Mouse (Mus musculus) liver, postnatal 0 days (tissue): ENCODE measurements around the gene Camk2n1. TPM values are rescaled to one million over a fixed set of nuclear protein-coding genes. Genes with fewer than 3 reads are reported as not detected.

Experiments
- ATAC-seq: fragments of 200-750 bp; cut with Nextera tagmentation; 2 replicates; pipeline ENCODE4 v1.8.0; 2017; ENCODE audit warnings: mild to moderate bottlenecking, moderate library complexity
- DNase-seq: peaks from one replicate; pipeline ENCODE4 v3.0.0-alpha.2; 2016
- H3K27ac ChIP-seq: fragments of 300-500 bp; sonication (generic); 2 replicates; pipeline ENCODE4 v1.5.1; 2014; ENCODE audit warnings: antibody characterized with exemption, moderate library complexity, mild to moderate bottlenecking, low read depth
- H3K27me3 ChIP-seq: fragments of 300-500 bp; sonication (generic); 2 replicates; pipeline ENCODE4 v1.6.1; 2014; ENCODE audit warnings: low read length, control low read depth, mixed read lengths; ENCODE audit not compliant: insufficient read depth
- H3K36me3 ChIP-seq: fragments of 300-500 bp; sonication (generic); replicated peaks from 2 replicates; pipeline ENCODE4 v1.6.1; 2014; ENCODE audit warnings: mild to moderate bottlenecking, control low read depth, low read length, moderate library complexity, mixed read lengths; ENCODE audit not compliant: insufficient read depth
- H3K4me1 ChIP-seq: fragments of 300-500 bp; sonication (generic); 2 replicates; pipeline ENCODE4 v1.6.1; 2014; ENCODE audit warnings: antibody characterized with exemption, mild to moderate bottlenecking, control low read depth; ENCODE audit not compliant: insufficient read depth
- H3K4me2 ChIP-seq: fragments of 300-500 bp; sonication (generic); 2 replicates; pipeline ENCODE4 v1.6.1; 2014; ENCODE audit warnings: low read depth, mild to moderate bottlenecking, low read length, moderate library complexity, mixed read lengths
- H3K4me3 ChIP-seq: fragments of 300-500 bp; sonication (generic); 2 replicates; pipeline ENCODE4 v1.5.1; 2014; ENCODE audit warnings: low read depth, low read length
- H3K9ac ChIP-seq: fragments of 300-500 bp; sonication (generic); replicated peaks from 2 replicates; pipeline ENCODE4 v1.6.1; 2014; ENCODE audit warnings: mild to moderate bottlenecking, moderate library complexity
- H3K9me3 ChIP-seq: fragments of 300-500 bp; sonication (generic); 2 replicates; pipeline ENCODE4 v1.6.1; 2016; ENCODE audit warnings: mild to moderate bottlenecking, control low read depth, low read length, mixed read lengths
- CTCF ChIP-seq: sonication (generic); IDR thresholded peaks from 2 replicates; pipeline ENCODE4 v1.5.1; 2016; ENCODE audit warnings: antibody characterized with exemption, low read depth
- EP300 ChIP-seq: IDR thresholded peaks from 2 replicates; pipeline ENCODE4 v1.6.1; 2016; ENCODE audit warnings: antibody characterized with exemption, low read depth, mild to moderate bottlenecking
- WGBS: fragments of 180-500 bp; shearing (Covaris S2); extraction: QIAGEN DNeasy Blood & Tissue Kit; methylation state at CpG from one replicate; pipeline ENCODE4 v1.1.7; 2014; ENCODE audit not compliant: insufficient replicate concordance; 5-methylcytosine and 5-hydroxymethylcytosine counted together
- polyA plus RNA-seq: library from polyadenylated mRNA; unstranded; fragments of >200 nt; fragmentation: Nextera tagmentation; extraction: Ambion mirVana; gene quantifications from 2 replicates; pipeline ENCODE4 v1.2.1, GENCODE M21; 2015

The Camk2n1 gene
- polyA plus RNA-seq, 1 experiment from 2014 or later, result 5.5 TPM

GRCm38 (mm10) chr4:138457091-138457490 is 3.0 kb downstream of the Camk2n1 start:
- DNase-seq (no peak), ATAC-seq (no peak)
- H3K27ac ChIP-seq, result peak overlapping the region; percentile 66

DNA sequence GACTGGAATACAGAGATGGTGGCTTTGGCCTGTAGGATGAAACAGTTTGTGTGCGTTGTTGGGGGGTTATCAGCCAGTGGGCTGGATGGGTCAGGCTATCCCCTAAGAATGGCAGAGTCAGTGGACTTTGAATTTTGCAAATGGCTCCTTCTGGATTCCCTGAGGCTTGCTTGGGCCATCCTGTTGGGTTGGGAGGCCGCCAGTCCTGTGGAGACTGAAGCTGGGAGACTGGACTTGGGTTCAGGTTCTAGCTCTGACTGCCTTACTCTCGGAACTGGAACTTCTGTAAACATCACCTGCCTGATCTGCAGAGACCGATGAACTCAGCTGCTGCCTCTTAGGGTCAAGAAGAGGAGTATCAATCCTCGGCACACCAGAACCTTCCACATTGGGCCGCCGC is 4.1 kb downstream of the Camk2n1 start:
- DNase-seq (no peak), ATAC-seq (no peak)
- Histone ChIP-seq H3K27me3 (peaks cover 27% of the 10 kb centered on the region), H3K4me3 (no peak overlapping the region), H3K27ac (peak overlapping the region; percentile 66), H3K9me3 (no peaks in the 10 kb centered on the region), H3K9ac (no peak overlapping the region), H3K4me2 (peak overlapping the region; percentile 28), H3K4me1 (peaks cover 31% of the 10 kb centered on the region), H3K36me3 (no peaks in the 10 kb centered on the region)
- WGBS, result 52% methylated on average over 7 of the region's 7 CpGs
- TF ChIP-seq CTCF (no peak), EP300 (no peak)

More at GRCm38 (mm10) chr4:138457091-138457490, 3.0 kb downstream of the Camk2n1 start:
- H3K36me3 ChIP-seq, result no peaks in the 10 kb centered on the region
- H3K27me3 ChIP-seq, result peaks cover 37% of the 10 kb centered on the region
- H3K4me1 ChIP-seq, result peaks cover 26% of the 10 kb centered on the region
- H3K4me2 ChIP-seq, result peak overlapping the region; percentile 71
- H3K9me3 ChIP-seq, result no peaks in the 10 kb centered on the region
- 26% methylated on average over 4 of the region's 4 CpGs for WGBS
- H3K4me3 ChIP-seq, result no peak overlapping the region
- H3K9ac ChIP-seq, result no peak overlapping the region
- 0 out of 2 replicates have a peak, but pooled peaks have one; percentile 19 for TF ChIP-seq EP300
- no peak for TF ChIP-seq CTCF

GRCm38 (mm10) chr4:138458735-138459440 is 4.8 kb downstream of the Camk2n1 start:
- no peak for TF ChIP-seq CTCF
- Histone ChIP-seq H3K36me3 (no peaks in the 10 kb centered on the region), H3K4me2 (peak overlapping the region; percentile 51), H3K4me1 (peaks cover 29% of the 10 kb centered on the region), H3K9me3 (no peaks in the 10 kb centered on the region), H3K4me3 (peak overlapping the region; percentile 11; the same call in 1 of the 2 replicates), H3K27ac (peak overlapping the region; percentile 50), H3K27me3 (peaks cover 20% of the 10 kb centered on the region), H3K9ac (0 out of 2 replicates have a peak overlapping the region, but pooled peaks have one; percentile 26)
- ATAC-seq (no peak), DNase-seq (no peak)
- WGBS, result 52% methylated on average over 5 of the region's 5 CpGs

- Histone ChIP-seq H3K36me3 (no peaks in the 10 kb centered on the region), H3K27me3 (peaks cover 21% of the 10 kb centered on the region), H3K4me3 (peak overlapping the region; percentile 11; the same call in 1 of the 2 replicates), H3K9me3 (no peaks in the 10 kb centered on the region), H3K27ac (peak overlapping the region; percentile 50), H3K4me1 (peaks cover 36% of the 10 kb centered on the region), H3K4me2 (peak overlapping the region; percentile 51), H3K9ac (no peak overlapping the region)
- 47% methylated on average over 6 of the region's 6 CpGs for WGBS
- no peak for DNase-seq
- TF ChIP-seq EP300 (no peak), CTCF (0 out of 2 replicates have a peak, but pooled peaks have one; percentile 16)
- peak; percentile 66 for ATAC-seq
Observed at GRCm38 (mm10) chr4:138459775-138460174, 5.7 kb downstream of the Camk2n1 start.

DNA sequence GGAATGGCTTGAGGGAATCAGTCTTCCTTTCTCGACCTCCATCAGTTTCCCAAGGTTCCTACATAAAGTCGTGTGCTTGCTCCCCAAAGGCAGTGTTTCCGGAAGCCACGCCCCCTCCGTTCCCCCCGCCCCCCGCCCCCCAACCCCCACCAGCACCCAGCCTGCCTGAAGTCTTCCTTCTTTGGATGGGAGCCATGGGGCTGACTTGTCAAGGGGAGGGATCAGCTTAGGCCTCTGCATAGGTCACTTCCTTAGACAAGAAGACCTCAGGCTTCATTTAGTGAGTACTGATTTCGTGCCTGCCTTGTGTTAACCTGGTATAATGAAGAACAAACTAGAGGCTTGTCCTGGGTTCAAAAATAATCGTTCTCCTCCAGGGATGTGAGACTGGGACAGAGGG is 6.8 kb downstream of the Camk2n1 start:
- Histone ChIP-seq H3K27me3 (peaks cover 14% of the 10 kb centered on the region), H3K4me2 (peak overlapping the region; percentile 51; the same call in 1 of the 2 replicates), H3K4me1 (peaks cover 36% of the 10 kb centered on the region), H3K9ac (no peak overlapping the region), H3K9me3 (no peaks in the 10 kb centered on the region), H3K36me3 (no peaks in the 10 kb centered on the region), H3K27ac (no peak overlapping the region), H3K4me3 (no peak overlapping the region)
- no peak for DNase-seq
- 22% methylated on average over 9 of the region's 9 CpGs for WGBS
- no peak for ATAC-seq
- no peak for TF ChIP-seq CTCF
- no peak for TF ChIP-seq EP300

- Histone ChIP-seq H3K9me3 (no peaks in the 10 kb centered on the region), H3K36me3 (no peaks in the 10 kb centered on the region), H3K9ac (no peak overlapping the region), H3K27me3 (peaks cover 12% of the 10 kb centered on the region), H3K27ac (no peak overlapping the region), H3K4me3 (no peak overlapping the region), H3K4me1 (peaks cover 36% of the 10 kb centered on the region), H3K4me2 (no peak overlapping the region)
- 82% methylated on average over 5 of the region's 5 CpGs for WGBS
- TF ChIP-seq CTCF (no peak), EP300 (no peak)
- DNase-seq (no peak), ATAC-seq (no peak)
Observed at GRCm38 (mm10) chr4:138461471-138461870, 7.4 kb downstream of the Camk2n1 start.
